Mouse (Mus musculus) right cerebral cortex, adult 18-20 months (tissue): ENCODE results near the gene Plcb1.
A peak's percentile ranks its signal among the peaks of the same experiment; 100 is the strongest.

Experiments
- DNase-seq: peaks from one replicate; pipeline ENCODE4 v3.0.0; 2022; ENCODE audit warnings: mixed read lengths

Gene Plcb1

DNA sequence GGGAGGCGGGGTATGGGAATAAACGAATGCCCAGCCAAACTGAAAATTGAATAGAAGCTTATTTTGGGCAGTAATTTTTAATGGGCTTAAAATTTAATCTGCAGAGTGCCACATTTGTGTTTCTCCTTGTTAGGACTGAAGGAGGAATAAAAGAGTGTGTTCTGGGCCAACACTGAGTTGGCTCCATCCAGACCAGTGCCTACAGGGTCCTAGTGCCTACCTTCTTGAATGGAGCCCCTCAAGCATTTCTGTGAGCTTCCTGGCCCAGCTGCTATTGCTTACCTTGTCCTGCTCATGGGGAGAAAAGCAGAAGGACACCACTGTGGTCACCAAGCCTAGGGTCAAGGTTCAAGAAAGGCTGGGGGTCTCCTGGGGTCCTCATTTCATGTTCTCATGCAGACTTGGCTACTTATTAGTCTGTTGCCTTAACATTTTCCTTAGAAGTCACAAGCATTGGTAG is 128.3 kb downstream of the Plcb1 start:
- DNase-seq = no peak

DNA sequence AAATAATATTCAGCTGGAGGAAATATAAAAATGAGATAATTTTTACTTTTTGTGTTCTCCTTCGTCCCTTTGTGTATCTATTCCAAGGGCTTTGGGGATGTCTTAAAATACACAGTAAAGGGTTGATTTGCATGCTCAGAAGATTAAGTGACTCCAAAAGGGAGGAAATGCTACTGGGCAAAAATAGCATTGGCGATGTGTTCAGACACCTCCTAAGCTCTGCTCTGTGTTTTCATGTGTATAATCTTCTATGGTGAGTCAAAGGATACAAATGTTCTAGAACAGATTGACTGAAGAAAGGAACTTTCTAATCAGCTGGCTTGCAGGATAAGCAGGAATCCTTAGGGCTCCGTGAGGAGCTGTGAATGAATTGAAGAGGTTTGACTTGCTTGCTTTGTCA is 129.2 kb downstream of the Plcb1 start:
- peak; percentile 55 for DNase-seq

DNA sequence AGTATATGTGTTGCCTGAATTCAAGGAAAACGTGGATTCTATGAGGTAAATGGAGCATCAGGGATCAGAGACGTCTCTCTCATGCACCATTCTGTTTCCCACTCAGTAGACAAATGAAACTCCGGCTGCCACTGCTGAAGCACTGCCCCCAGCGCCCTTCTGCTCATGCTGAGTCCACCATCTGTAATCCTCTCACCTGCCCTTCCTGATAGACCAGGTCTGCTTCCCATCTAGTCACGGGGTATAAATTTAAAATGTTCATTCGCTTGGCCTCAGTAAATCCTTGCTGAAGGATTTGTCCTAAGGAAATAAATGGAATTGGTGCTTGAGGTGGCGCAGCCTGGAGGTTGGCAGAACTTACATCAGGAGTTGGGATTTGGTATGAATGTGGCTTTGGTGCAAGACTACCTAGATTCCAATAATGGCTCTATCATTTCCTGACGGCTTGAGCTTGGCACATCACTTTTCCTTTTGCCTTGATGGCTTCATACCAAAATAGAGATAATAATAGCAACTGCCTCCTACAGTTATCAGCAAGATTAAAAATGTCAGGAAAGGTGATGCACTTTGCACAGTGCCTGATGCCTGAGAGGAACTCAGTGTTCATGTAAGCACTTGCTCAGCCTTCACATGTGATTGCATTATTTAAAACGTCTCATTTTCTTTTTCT is 134.9 kb downstream of the Plcb1 start:
- DNase-seq = no peak

DNA sequence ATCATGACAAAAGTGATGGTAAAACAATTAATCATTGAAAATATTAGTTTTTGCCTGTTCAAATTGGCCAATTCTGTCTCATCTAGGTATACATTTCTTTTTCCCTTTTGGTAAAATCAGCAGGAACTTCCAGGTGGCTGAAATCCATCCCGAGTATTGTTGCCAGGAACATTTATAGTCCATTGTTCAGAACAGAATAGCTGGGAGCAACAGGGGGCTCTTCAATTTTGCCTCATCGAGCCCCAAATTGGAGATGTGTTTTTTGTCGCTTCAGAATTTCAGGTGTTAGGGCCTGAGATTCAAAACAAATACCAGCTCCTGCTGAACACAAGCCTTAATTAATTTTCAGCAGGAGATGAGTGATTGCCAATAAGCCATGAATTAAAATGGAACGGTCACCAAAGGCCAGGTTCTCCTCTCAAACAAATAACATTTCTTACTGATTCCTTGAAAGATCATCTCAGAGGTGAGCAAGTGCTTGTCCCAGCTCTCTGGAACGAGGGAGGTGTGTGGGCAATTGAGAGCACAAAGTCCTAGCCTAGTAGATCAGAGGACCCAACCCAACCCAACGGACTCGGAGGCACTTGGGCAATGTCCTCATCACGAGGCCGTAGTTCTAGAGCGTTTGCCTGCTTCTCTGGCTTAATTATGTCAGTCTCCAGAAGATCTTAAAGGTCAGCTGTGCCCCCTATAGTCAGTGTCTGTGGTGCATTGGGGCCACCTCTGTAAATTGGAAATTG is 136.9 kb downstream of the Plcb1 start:
- no peak for DNase-seq

DNA sequence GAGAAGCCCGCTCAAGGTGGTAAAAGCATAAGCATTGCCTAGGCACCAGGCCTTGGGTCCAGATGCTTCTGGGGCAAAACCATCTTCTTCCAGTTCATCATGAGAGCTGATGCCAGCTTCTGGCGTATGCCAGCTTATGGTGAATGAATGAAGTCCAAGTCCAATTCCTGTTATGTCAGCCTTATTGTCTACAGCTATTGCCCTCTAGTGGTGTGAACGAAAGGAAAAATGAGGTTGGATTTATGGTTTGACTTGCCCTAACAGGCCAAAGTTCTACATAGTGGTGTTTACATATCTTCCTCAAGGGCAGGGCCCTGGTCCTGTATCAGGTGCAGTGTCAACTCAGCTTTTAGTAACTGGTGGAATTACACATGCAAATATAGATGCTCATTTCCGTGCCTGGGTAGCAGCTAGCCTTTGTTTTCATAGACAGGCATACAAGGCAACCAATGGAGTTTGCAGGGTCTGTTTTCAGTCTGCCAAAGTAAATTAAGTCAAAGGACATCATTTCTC is 138.3 kb downstream of the Plcb1 start:
- DNase-seq = no peak

DNA sequence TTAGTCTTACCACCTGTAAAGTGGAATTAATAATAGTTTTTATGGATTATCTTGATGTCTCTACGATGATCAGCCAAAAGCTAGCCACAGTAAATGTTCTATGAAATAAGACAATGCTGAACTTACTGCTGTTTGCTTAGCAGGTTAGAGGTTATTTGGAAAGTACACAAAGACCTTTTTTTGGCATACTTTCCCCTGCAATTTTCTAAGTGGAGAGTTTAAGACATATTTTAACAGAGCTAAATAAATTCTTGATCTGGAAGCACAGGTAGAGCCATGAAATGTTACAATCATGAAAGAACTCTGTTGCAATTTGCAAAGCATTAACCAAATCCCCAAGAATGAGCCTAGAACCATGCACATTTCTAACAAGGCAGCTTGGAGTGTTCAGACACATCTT is 140.4 kb downstream of the Plcb1 start:
- no peak for DNase-seq

DNA sequence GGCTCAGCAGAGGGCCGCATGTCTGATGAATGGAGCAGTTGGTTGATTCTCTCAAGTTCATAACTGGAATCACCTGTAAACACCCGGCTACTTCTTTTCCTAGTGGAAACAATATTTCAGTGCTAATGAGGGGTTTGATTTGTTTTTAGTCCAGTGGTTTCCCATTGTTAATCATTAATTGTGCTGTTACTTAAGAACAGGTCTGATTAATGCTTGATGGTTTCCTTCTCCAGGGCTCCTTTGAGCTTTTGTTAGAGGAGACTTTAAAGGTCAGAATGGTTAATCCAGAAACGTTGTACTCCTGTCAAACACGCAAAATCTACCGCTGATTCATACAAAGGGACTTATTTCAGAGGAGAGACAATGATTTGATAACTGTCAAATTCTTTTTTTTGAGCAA is 141.2 kb downstream of the Plcb1 start:
- no peak for DNase-seq

DNA sequence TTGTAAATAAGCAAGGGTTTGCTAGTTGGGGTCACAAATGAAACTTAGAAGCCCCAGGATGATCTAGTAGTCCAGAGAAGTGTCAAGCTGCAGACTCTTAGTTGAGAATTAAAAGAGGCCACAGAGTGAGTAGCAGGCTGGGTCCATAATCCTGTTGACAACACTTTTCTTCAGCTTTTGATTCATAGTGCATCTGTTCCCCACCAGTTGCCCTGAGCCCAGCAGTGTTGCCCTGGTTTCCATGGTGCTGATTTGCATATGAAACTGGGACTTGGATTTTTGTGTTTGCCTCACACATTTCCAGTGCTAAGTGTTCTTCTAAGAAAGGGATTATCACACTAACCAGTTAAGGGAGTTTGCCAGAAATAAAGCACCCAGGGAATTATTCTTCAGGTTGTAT is 143.6 kb downstream of the Plcb1 start:
- peak; percentile 77 for DNase-seq

DNA sequence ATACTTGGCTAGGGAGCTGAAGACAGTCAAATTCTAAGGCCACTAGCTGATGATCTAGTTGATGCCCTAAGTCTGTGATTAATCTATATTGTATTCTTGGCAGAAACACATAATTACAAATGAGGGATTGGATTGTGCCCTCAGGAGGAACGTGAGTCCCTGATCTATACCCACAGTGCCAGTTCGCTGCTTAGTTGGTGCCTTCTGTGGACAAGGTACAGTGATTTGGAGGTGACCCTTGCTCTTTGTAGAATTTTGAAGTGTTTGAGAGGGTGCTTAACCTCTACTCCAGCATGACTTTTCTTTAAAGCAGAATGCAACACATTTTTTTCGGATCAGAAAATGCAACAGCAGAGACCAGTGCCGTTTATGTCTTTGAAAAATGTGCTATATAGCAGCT is 145.1 kb downstream of the Plcb1 start:
- no peak for DNase-seq

DNA sequence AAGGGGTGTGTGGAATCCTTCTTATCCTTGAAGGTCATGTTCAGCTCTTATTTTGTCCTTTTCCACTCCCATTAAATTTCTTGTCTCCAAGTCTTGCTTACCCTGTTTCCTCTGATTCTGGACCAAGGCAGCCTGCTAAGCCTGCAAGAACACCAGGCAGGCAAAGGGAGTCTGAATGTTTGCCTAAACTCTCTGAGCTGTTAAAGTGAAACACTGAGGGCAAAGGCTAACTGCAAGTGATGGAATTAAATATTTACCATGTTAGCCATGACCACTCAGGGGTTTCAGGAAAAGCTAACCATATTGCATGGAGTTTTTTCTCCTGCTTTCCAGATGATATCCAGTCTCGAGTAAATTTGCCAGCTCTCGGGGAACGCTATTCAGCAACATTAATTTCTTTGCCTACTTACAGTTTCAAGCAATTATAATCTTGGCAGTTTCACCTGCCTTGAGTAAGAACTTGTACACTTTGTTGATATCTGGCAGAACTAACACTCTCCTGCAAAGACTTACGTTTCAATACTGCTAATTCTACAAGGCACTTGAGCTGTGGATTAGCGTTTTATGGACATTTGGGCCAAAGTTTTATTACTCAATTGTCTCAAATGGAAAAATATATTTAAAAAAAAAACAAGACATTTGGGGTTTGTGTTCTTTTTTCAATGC is 146.0 kb downstream of the Plcb1 start:
- DNase-seq = no peak

DNA sequence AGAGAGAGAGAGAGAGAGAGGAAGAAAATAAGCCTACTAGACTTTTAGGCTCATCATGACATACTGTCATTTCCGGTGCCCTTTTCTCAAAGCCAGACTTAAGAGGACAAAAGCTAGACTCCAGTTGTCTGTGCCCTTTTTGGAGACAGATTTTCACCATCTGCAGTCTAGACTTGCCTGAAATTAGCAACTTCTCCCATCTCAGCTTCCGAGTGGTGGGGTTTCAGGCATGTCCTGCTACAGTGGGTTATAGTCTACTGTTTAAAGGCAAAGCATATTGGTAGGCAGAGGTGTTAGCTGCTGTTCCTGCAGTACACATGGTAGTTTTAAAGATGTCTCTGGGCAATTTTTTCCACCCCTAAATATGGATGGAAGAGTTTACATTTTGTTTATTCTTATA is 149.6 kb downstream of the Plcb1 start:
- no peak for DNase-seq

DNA sequence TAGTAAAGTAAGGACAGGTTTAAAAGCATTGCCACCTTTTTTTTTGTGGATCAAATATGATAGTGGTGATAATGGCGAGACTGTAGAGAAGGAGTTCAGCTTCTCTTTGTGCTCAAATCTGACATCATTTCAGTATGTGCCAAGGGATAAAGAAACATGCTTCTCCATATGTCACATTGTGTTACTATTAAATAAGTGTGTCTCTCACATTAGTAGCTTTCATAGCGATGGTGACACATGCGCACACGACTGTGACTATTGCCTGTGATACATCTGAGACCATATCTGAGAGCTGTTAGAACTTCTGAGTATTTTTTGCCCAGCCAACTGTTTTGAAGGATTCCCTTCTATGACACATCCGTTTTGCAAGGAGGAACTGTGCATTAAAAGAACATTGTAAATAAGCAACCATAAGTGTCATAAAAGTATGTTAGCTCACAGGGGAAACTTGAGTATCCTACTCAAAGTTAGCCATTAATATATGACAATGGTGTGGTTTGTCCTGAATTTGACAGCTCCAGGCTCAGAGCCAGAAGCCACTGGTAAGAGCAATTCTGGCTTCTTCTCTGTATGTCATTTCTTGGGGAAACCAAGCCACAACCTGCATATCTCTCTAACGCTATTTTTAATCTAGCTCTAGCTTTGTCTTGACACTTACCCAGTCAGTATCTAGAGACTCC is 150.2 kb downstream of the Plcb1 start:
- no peak for DNase-seq

DNA sequence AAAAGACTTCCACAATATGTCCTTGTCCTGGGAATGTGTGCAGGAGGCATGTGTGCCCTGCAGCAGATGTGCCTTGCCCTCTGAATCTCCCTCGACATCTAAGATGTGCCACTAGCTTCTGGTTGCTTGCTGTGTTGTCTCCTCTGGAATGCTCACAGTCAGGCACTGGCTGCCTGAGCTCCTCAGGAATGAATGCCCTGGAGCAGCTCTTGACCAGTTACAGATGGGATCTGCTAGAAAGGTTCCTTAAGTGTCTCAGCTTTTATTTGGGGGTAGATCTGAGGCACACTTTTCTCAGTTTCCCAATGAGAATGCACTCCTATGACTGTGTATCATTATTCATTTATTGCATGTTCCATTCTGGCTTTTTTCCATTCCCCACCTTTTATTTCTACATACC is 151.8 kb downstream of the Plcb1 start:
- no peak for DNase-seq

DNA sequence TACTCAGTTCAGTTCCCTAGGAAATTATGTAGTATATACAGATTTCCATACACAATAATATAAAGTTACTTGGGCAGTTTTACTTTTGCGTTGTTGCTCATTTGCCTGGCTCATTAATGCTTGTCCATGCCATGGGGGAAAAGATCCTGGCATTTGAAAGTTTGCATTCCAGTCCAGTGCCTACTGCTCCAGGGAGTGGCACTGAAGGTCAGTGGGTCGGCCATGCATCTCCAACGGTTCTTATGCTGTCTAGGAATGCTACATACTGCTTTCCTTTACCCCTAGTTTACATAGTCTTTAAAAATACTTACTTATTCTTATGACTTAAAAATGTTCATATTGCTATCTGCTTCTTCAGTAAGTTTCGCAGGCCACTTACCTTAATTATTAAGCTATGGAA is 156.2 kb downstream of the Plcb1 start:
- no peak for DNase-seq

DNA sequence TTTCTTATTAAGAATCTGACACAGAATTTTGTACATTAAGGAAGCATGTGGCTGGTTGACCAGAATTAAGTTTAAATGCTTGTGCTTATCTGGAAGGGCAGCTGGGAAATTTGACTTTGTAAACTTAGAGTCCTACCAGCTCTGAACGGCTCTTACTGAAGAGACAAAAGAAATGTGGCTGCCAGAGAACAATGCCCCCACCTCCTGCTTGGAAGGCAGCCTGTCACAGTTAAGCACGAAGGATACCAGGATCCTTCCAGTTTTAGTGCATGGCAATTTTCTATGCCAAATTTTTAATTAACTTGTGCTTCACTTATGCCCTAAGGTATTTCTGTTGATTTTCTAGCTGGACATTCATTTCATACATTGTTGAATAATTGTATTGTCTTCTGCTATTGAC is 157.1 kb downstream of the Plcb1 start:
- no peak for DNase-seq

DNA sequence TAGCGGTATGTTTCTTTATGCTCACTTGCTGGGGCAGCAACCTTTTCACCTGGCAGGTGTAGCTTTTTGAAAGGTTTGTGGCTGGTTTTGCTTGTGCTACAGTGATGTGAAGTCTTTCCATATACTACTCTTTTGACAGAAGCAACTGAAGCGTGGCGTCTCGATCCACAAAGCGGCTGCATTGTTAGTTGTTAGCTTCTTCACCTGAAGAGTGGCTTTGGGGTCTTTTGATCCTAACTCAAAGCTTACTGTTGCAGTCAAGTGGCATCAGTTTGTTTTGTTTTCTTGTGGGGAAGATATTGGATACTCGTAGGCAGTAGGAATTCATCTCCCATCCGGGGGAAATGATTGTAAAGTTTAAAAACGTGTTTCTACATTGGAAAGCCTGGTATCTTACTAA is 160.5 kb downstream of the Plcb1 start:
- no peak for DNase-seq

DNA sequence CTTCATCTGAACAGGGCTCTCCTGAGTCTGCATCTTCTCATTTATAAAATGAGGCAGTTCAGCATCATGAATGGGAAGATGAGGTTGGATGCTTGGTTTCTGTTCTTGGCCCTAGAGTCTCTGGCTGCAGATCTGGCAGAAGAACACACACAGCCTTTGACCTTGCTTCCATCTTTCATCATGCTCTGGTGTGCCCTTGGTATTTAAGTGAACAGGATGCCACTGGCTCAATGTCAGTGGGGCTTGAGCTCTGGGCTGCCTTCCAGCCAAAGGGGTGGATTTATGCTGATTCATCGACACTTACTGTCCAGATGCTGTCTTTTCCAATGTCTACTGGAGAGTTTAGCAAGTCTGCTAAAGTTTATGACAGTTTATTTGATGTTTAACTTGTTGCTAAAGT is 161.0 kb downstream of the Plcb1 start:
- DNase-seq = no peak

DNA sequence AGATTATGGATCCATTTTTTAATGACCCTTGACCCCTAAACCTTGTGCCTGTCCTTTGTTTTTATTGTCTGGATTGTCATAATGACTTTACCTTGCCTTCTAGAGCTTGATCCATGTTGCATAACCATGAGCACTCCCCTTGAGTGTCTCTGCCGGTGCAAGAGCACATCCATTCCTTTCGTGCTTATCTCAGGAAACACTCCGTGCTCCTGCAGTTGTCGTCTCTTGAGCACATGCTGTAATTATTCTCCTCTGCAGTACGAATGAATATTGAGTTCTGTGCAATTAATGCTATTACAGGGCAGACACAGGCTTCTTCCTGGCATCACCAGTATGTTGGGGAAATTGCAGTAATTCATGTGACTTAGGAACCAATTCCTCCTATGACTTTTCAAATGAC is 166.2 kb downstream of the Plcb1 start:
- DNase-seq = no peak

DNA sequence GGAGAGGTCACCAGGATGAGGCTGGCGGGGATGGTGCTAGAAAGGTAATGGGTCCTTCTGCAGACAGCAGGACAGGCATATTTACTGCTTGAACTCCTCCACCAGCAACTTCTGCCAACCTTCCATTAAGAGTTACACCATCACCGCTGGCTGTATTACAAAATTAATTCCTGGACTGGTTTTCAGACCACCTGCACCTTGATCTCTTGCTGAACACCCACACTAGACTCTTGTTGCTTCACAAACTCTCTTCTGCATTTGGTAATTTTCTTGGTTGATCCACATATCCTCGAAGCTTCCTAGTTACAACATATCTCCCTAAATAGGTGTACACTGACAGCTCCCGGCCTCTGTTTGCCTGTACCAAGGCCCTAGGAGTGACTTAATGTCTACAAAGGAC is 170.6 kb downstream of the Plcb1 start:
- DNase-seq = no peak

DNA sequence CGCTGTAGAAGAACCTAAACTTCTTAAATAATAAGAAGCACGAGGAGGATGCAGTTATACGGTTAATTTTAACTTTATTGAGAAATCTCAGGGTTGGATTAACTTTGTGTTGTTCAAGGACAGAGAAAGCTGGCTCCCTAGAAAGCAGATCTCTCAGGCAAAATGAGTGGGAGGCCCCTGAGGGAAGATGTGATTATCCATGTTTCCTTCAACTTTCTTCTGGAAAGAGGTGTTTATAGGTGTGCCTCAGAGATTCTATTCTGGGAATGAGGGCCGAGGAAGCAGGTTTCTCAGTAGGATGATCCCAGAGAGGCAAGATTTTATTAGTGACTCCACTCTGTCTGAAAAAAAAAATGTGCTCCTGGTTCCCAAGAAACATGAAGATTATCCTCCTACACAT is 180.3 kb downstream of the Plcb1 start:
- no peak for DNase-seq

DNA sequence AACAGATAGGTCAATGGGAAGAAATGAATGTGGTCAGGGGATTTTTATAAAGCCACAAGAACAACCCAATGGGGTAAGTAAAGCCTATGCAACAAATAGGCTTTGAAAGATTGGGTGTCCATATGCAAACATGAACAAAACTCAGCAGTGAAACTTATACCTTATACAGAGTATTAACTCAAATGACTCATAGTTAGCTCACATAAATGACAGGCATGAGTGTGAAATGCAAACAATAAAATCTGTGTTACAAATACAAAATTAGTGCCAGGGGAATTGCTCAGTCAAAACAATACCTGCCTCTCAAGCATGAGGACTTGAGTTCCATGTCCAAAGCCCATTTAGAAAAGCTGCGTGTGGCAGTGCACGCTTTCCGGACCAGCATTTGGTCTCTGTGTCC is 182.5 kb downstream of the Plcb1 start:
- DNase-seq = no peak

DNA sequence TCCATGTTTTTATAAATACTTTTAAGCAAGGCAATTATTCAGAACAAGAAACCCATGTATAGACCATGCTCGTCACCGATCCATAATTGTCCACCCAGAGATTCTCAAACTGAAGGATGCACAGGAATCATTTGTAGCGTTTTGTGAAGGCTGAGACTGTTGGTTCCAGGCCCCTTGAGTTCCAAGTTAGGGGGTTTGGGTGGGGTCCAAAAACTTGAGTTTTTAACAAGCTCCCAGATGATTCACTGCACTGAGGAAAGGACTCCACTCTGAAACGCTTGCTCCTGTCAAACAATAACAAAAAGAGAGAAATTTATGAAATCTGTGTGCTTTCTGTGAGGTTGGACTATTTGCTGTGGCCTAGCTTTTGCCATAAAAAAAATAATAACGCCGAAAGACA is 186.5 kb downstream of the Plcb1 start:
- DNase-seq = no peak

DNA sequence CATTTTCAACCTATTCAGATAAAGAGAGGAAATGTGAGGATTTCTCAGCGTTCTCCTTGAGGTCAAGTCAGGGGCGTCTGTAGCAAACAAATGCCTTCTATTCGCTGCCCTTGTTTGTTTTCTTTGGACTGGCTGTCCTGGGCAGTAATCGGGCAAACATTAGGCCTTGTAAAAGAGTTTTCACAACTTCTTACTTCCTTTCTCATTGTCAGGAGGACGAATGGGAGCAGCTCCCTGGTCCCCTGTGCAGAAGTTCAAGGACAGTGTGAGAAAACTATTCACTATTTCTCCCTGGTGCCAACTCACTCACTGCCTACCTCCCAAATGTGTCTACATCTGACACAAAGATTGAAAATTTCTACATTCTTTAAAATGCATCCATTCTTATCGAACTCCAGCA is 188.8 kb downstream of the Plcb1 start:
- no peak for DNase-seq
